Mouse (Mus musculus): ENCODE results near the gene Ncor2.

Ncor2 gene

GRCm38 (mm10) chr5:125148686-125149085, 30.3 kb downstream of the Ncor2 start:
- DNase-seq (ENCODE audit: low spot score in 2 of 2) = peak; percentile 43 to 78

GRCm38 (mm10) chr5:125148173-125148572, 30.8 kb downstream of the Ncor2 start:
- DNase-seq (ENCODE audit: low spot score in 2 of 2) = no peak

- DNase-seq (ENCODE audit: low spot score in 2 of 2) = no peak
Observed at GRCm38 (mm10) chr5:125147124-125147523, 31.9 kb downstream of the Ncor2 start.

GRCm38 (mm10) chr5:125143114-125143872, 35.7 kb downstream of the Ncor2 start:
- DNase-seq (ENCODE audit: low spot score in 2 of 2) = no peak

- no peak for DNase-seq (ENCODE audit: low spot score in 2 of 2)
Observed at GRCm38 (mm10) chr5:125141916-125142315, 37.1 kb downstream of the Ncor2 start.

- peak; percentile 81 for DNase-seq (ENCODE audit: low spot score in 2 of 2)
Observed at GRCm38 (mm10) chr5:125141525-125141880, 37.5 kb downstream of the Ncor2 start.

GRCm38 (mm10) chr5:125140832-125141524, 38.0 kb downstream of the Ncor2 start:
- peak; percentile 96 to 98 for DNase-seq (ENCODE audit: low spot score in 2 of 2)

- peak; percentile 79 to 88 for DNase-seq (ENCODE audit: low spot score in 2 of 2)
Observed at GRCm38 (mm10) chr5:125140151-125140699, 38.8 kb downstream of the Ncor2 start.

GRCm38 (mm10) chr5:125139669-125140068, 39.4 kb downstream of the Ncor2 start:
- no peak for DNase-seq (ENCODE audit: low spot score in 2 of 2)

GRCm38 (mm10) chr5:125138841-125139430, 40.1 kb downstream of the Ncor2 start:
- no peak for DNase-seq (ENCODE audit: low spot score in 2 of 2)

- no peak for DNase-seq (ENCODE audit: low spot score in 2 of 2)
Observed at GRCm38 (mm10) chr5:125137672-125138285, 41.2 kb downstream of the Ncor2 start.

- DNase-seq (ENCODE audit: low spot score in 2 of 2) = no peak
Observed at GRCm38 (mm10) chr5:125136996-125137671, 41.9 kb downstream of the Ncor2 start.

GRCm38 (mm10) chr5:125136296-125136995, 42.6 kb downstream of the Ncor2 start:
- DNase-seq (ENCODE audit: low spot score in 2 of 2) = no peak

GRCm38 (mm10) chr5:125134795-125135468, 44.1 kb downstream of the Ncor2 start:
- no peak for DNase-seq (ENCODE audit: low spot score in 2 of 2)

- DNase-seq (ENCODE audit: low spot score in 2 of 2) = peak in 1 of 2 experiments; percentile 56
Observed at GRCm38 (mm10) chr5:125134391-125134790, 44.6 kb downstream of the Ncor2 start.

GRCm38 (mm10) chr5:125133651-125134050, 45.4 kb downstream of the Ncor2 start:
- DNase-seq (ENCODE audit: low spot score in 2 of 2) = no peak

- DNase-seq (ENCODE audit: low spot score in 2 of 2) = no peak
Observed at GRCm38 (mm10) chr5:125132566-125133260, 46.3 kb downstream of the Ncor2 start.

GRCm38 (mm10) chr5:125132069-125132468, 47.0 kb downstream of the Ncor2 start:
- no peak for DNase-seq (ENCODE audit: low spot score in 2 of 2)

- DNase-seq (ENCODE audit: low spot score in 2 of 2) = no peak
Observed at GRCm38 (mm10) chr5:125130406-125130805, 48.6 kb downstream of the Ncor2 start.

- no peak for DNase-seq (ENCODE audit: low spot score in 2 of 2)
Observed at GRCm38 (mm10) chr5:125128939-125129385, 50.1 kb downstream of the Ncor2 start.

Measured in urinary bladder, postnatal 36 days (tissue).